Mouse (Mus musculus) lung, adult 2 months (tissue): ENCODE data around the gene Arl3.

ENCODE experiments used
- CTCF ChIP-seq: fragments of 200-500 bp; IDR thresholded peaks from 2 replicates; pipeline ENCODE4 v1.5.1; 2011; ENCODE audit warnings: mild to moderate bottlenecking, low read length, control low read depth; ENCODE audit not compliant: insufficient read depth
- POLR2A ChIP-seq: fragments of 200-500 bp; IDR thresholded peaks from 2 replicates; pipeline ENCODE4 v1.6.1; 2011; ENCODE audit warnings: low read depth, mild to moderate bottlenecking, control low read depth, low read length, borderline replicate concordance; ENCODE audit errors: extremely low read depth

DNA sequence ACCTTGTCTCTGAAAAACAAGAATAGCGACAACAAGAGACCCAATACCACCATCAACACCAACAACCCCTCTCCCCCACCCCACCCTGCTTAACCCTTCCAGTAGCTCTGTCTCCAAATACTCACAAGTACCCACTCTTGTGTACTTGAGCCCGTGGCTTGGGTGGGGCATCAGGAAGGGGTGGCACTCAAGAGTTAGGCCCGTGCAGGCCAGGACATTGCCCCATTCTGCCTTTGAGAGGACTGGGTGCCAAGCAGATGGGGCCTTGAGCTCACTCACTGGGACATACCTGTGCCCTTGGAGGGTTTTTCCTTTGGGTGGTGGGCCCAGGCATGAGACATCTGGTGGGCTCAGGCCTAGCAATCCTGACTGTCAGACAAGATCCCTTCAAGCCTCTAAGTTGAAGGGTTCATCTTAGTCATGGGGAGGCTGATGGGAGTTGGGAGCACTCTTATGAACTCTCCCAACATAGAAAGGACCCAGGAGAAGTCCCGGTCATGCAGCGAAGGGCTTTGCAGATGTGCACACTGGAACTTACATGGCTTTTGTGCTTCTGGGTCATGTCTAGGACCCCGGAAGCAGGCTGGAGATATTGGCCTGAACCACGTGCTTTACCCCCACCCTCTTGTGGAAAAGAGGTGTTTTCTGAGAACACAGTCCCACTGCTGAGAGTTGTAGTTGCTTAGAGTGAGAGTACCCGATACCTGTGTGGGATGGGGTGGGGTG, 67.2 kb downstream of the Arl3 start:
- no peak for TF ChIP-seq POLR2A
- TF ChIP-seq CTCF: no peak
